Mouse (Mus musculus): Measurements from ENCODE around the gene Perp.

The Perp gene

DNA sequence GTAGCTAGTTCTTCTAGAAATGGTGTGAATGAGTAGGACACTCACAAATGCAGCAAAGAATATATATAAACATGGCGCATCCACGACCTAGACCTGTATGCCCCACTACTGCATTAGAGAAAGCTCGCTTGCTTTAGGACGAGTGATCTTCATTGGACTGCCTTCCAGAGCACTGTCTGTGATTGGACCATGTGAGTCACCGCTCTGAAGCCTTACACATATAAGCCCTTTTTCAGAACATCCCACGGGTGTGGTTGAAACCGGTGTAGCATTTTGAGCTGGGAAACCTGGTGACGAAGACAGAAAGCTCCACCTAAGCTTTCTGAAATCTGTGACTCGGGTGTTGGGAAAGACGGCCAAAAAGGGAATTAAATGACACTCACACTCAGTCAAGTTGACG lies 16.0 kb downstream of the Perp start:
- in situ Hi-C loops (cut with MboI; ENCODE audit: unreplicated experiment in 2 of 2), result no loop called here

DNA sequence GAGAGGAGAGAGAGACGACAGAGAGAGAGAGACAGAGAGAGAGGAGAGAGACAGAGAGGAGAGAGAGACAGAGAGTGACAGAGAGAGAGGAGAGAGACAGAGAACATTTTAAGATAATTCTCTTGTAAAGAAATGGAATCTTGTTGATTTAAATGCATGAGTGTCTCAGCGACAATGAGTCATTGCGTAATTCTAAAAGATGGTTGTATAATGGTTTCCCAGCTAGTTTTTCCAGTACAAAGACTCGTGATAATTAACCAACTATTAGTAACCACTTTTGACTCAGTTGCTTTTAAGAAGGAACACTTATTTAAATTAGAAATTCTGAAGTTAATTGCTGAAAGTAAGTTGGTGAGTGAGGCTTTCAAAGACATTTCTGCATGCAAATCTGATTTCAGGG lies 16.6 kb downstream of the Perp start:
- in situ Hi-C loops (cut with MboI; ENCODE audit: unreplicated experiment in 2 of 2), result no loop called here

DNA sequence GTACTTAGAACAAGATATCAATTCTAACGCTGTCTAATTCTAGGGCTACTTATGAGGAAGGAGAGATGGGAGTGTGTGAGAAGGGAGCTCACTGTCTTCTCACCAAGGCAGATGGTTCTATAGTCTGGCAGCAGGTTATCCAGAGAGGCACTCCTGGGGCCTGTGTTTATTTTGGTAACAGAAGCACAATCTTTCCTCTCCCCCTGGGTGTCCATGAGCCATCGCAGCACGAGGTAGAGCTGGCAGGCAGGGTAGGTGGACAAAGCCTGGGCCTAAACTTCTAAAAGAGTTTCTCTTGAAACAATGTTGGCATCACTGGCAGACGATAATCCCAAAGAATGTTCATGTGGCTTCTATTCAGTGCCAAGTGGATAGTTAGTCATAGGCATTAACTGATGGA lies 18.5 kb downstream of the Perp start:
- in situ Hi-C loops (cut with MboI; ENCODE audit: unreplicated experiment in 2 of 2), result no loop called here

DNA sequence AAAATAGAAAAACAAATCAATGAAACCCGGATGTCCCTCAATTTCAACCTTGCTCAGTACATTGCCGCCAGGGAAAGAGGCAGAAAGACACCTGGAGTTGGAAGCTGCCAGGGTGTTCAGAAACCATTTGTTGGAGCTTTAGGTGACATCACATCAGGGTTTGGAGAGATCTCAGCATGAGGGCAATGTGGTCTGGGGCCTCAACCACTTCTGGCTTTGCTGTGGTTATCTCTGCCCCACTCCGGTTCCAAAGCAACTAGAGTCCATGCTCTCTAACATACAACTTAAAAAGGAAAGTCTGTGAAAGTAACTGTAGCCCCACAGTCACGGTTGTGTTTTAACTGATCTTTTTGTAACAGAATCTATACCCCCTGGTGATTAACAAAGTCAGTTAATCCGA lies 19.9 kb downstream of the Perp start:
- in situ Hi-C loops (cut with MboI; ENCODE audit: unreplicated experiment in 2 of 2), result no loop called here

DNA sequence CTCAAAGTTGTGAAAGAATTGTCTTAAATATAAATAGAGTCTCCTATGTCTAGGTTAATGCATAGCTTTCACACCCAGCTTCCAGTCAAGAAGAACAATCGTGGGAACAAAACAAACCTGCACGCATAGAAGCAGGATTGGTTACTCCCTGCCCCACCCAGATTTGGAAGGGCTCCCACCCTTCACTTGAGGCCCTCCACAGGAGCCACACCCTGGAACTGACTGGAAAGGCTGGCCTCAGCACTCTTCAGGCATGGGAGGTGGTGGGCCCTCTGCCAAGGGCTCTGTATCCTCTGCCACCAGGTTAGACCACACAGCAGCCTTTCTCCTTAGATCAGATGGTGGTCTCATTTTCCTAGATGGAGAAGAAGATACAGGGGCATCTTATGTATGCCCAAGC lies 26.2 kb downstream of the Perp start:
- in situ Hi-C loops (cut with MboI; ENCODE audit: unreplicated experiment in 2 of 2), result no loop called here

DNA sequence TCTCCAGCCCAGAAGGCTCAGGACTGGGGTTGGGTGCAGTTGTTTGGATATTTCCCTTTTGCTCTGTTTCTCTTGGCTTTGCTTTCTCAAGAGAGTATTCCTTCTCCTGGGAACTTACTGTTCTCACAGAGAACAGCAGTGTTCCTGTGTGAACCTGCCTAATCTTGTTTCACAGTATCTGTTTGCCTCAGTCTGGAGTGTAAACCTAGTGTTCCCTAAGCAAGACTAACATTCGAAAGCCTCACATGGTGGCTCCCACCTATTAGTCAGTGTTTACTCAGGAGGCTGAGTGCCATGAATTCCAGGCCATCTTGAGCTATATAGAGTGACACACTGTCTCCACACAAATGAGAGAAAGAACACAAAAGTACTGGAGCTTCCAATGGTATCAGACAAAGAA lies 31.4 kb downstream of the Perp start:
- in situ Hi-C loops (cut with MboI; ENCODE audit: unreplicated experiment in 2 of 2), result loop anchor here in 1 of 2 experiments (25.0 kb wide), 1 partner anchor 639 kb away; the partner anchor contains the start of gene Ccdc28a

DNA sequence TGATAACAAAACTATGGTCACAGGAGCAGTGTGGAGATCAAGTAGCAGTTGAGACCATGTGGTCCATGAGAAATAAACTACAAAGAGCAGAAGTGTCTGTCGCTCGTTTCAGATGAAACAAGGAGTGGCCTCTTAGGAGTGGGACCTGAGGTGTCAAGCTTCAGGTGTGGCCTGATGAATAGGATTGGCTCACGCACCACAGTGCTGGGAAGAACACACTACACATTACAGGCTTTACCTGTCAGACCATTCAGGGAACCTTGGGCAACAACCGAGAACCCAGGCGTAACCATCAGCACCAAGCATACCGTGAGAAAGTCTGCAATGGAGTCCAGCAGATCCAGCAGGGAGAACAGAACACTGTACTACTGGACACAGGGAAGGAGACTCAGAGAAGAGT lies 33.3 kb downstream of the Perp start:
- in situ Hi-C loops (cut with MboI; ENCODE audit: unreplicated experiment in 2 of 2), result loop anchor here in 1 of 2 experiments (25.0 kb wide), 1 partner anchor 641 kb away; the partner anchor contains the start of gene Ccdc28a

DNA sequence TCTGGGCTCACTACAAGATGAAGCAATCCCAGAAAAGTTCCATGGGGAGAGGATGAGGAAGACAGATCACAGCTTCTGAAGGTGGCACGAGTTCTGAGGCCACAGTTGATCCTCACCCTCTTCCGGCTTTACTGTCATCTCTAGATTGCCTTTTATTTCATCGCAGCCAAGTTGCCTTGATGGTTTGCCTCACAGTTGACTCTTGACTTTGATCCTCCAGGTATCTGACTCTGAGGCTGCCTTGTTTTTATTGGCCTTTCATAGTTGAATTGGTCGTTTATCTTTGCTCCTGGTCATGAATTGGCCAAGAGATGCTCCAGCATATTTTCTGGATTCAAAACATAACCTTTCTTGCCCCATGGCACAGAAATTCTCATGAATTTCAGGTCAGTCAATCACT lies 34.3 kb downstream of the Perp start:
- in situ Hi-C loops (cut with MboI; ENCODE audit: unreplicated experiment in 2 of 2), result loop anchor here in 1 of 2 experiments (25.0 kb wide), 1 partner anchor 642 kb away; the partner anchor contains the start of gene Ccdc28a

DNA sequence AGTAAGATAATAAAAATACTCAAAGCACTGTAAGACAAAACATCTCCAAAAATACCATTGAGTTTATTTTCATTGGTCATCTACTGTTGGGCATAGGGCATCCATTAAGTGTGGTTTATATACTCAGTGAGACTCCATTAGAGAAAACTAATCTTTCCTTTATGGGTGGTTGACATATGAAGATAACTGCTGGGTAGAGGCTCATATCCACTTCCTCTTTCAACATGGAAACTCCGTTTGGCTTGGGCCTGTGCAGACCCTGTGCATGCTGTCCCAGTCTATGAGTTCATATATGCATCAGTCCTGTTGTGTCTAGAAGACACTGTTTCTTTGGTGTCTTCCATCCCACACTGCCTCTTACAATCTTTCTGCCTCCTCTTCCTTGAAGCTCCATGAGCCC lies 34.9 kb downstream of the Perp start:
- in situ Hi-C loops (cut with MboI; ENCODE audit: unreplicated experiment in 2 of 2), result loop anchor here in 1 of 2 experiments (25.0 kb wide), 1 partner anchor 642 kb away; the partner anchor contains the start of gene Ccdc28a

DNA sequence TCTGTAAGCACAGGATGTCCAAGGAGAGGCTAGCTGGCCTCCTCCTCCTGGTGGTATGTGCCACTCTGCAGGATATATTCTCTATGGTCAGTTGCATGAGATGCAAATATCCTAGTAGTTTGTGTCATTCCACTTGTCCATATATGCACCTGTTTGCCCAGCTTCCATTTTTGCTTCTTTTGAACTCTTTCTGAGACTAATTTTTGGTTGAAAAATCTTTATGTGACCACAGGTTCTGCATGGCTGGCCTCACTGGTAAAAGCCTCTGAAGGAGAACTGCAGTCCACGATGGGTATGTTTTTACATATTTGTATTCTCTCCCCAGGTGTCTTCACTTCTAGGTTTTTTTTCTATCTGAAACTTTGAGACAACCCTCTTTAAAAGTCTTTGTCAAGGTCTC lies 37.4 kb downstream of the Perp start:
- in situ Hi-C loops (cut with MboI; ENCODE audit: unreplicated experiment in 2 of 2), result loop anchor here in 1 of 2 experiments (25.0 kb wide), 1 partner anchor 645 kb away; the partner anchor contains the start of gene Ccdc28a

DNA sequence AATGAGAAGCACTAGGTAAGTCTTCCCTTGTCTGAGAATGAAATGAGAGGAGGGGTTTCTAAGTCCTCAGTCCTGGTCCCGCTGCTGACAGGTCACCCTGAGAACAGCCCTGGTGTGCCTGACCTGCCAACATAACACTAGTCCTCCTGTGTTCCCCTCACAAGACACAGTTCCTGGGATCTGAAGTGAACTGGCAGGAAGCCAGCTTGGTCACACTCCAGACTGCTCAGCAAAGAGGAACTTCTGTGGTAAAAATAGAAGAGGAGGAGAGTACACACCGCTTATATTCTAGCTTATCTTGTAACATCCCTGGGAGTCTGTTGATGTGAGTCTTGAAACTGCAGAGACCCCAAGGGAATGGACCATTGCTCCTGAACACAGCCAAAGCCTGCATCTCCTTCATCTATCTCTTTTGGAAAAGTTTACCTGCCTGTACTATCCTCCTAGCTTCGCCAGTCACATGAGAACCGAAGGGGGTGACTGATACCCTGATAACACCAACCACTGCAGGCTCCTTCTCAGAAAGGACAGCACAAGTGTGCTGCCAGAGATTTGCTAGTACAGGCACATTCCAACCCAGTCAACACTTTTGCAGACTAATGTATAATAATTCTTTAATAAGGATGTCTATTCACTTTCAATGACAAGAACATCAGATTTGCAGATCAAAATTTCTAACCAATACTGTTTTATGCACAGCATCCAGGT lies 42.3 kb downstream of the Perp start:
- in situ Hi-C loops (cut with MboI; ENCODE audit: unreplicated experiment in 2 of 2), result loop anchor here in 1 of 2 experiments (25.0 kb wide), 1 partner anchor 650 kb away; the partner anchor contains the start of gene Ccdc28a

DNA sequence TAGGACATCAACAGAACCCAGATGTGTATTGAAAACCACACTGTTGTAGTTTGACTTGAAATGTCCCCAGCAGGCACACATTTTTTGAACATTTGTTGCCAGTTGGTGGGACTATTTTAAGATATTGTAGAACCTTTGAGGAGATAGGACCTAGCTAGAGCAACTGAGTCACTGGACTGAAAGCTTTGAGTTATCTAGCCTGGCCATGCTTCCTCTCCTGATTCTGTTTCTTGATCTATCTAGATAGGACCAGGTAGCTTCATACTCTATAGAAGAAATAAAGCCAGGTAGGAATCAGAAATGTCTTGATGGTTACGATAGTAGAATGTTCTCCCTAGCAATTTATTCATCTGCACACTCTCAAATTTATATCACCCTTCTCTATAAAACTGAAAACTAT lies 43.9 kb downstream of the Perp start:
- in situ Hi-C loops (cut with MboI; ENCODE audit: unreplicated experiment in 2 of 2), result loop anchor here in 1 of 2 experiments (25.0 kb wide), 1 partner anchor 651 kb away; the partner anchor contains the start of gene Ccdc28a

DNA sequence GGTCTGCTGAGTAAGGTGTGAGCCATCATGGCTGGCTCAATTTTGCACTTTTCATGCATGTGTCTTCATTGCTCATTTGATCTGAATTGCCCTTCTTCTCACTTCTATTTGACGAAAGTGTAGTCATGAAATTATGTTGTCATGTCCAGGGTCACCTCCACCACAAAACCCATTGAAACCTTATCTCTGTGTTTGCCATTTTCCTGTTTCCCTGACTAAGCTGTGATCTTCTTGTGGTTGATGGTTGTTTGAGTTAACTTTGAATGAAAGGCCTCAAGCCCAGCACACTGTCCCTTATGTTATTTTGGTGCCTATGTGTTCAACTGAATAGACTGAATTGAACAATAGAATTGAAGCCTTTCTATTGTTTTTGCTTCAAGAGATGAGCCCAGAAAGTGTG lies 44.4 kb downstream of the Perp start:
- in situ Hi-C loops (cut with MboI; ENCODE audit: unreplicated experiment in 2 of 2), result loop anchor here in 1 of 2 experiments (25.0 kb wide), 1 partner anchor 652 kb away; the partner anchor contains the start of gene Ccdc28a

DNA sequence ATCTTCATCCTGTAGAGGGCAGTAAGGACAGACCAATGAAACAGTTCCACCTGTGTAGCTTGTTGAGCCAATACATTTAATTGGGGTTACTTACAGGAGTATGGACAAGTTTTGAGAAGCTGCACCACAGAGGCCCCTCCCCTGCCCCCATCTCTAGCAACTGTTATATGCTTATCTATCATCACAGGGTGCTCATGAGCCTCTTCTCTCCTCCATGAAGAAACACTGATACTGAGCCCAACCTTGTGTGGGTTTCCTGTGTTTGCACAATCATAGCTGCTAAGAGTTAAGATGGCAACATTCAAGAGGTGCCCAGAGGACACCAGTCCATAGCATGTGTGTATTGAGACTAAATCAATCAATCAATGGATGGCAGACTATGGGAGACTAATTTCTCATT lies 46.3 kb downstream of the Perp start:
- in situ Hi-C loops (cut with MboI; ENCODE audit: unreplicated experiment in 2 of 2), result loop anchor here in 1 of 2 experiments (25.0 kb wide), 1 partner anchor 654 kb away; the partner anchor contains the start of gene Ccdc28a

DNA sequence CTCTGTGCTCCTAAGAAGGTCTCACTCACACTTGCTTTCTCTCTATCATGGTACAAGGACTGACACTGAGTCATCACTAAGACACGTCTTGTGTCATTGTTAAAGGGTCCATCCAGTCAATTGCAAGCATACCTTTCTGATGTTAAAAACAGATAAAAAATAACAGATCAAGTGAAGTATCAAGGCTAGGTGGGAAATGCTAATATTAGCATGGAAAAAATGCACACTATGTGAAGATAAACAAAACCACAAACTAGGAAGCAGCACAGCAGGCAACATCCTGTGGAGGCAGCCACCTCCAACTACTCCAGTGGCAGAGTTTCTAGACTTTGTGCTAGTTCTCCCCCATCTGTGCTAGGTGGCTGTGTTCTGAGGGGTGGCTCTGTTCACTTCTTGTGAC lies 47.3 kb downstream of the Perp start:
- in situ Hi-C loops (cut with MboI; ENCODE audit: unreplicated experiment in 2 of 2), result loop anchor here in 1 of 2 experiments (25.0 kb wide), 1 partner anchor 655 kb away; the partner anchor contains the start of gene Ccdc28a

DNA sequence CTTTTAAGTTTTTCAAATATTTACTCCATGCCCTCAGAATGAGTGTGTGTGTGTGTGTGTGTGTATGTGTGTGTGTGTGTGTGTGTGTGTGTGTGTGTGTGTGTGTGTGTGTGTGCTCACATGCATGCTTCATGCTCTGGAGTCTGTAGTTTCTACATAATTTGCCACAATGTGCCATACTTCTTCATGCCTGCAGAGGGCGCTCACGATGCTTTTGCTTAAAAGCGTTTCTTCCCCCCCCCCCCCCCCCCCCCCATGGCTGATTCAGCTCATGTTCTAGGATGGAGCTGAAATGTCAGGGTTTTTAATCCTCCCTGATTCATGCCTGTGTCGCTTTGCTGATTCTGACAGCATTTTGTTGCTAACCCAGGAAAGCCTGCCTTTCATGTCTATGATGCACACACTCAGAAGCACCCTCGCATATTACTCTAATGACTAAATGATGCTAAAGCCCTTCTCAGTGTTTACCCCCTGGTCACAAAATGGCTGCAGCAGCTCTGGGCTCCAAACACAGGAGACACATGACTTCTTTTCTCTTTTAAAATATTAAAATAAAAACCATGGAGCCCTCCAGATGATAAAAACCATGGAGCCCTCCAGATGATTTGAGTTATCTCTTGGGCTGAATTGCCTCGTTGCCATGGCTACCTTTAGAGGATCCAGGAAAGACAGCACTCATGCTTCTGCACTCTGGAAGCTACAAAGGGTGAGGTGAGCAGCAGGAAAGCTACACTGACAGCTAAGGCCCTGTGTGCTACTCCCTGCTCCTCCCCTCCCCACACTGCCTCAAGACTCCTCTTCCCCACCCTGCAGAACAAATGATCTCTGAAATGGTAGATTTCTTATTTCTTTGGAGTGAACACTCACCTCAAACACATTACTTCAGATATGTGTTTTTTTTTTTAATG lies 49.7 kb downstream of the Perp start:
- in situ Hi-C loops (cut with MboI; ENCODE audit: unreplicated experiment in 2 of 2), result loop anchor here in 1 of 2 experiments (25.0 kb wide), 1 partner anchor 657 kb away; the partner anchor contains the start of gene Ccdc28a

DNA sequence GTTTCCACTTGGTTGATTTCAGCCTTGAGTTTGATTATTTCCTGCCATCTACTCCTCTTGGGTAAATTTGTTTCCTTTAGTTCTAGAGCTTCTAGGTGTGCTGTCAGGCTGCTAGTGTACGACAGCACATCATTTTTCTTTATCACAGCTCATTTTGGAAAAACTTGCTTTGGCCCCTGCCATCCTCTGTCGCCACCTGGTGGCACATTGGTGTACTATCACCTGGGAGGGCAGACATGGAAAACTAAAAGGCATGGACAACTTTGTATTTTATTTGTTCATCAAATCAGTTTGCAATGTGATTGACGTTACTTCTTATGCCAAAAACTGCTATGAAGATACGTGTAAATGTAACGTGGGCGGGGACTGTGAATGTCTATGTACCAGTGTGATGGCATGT lies 59.3 kb downstream of the Perp start:
- in situ Hi-C loops (cut with MboI; ENCODE audit: unreplicated experiment in 2 of 2), result loop anchor here (5.0 to 25.0 kb wide), 4 partner anchors 67 to 1169 kb away; no protein-coding TSS in a partner anchor
